Mouse (Mus musculus) spleen, postnatal 14 days (tissue): ENCODE measurements around the gene Pdcd6ip.
"Not testable (repeated sequence)": the region's sequence is repeated elsewhere in the genome, so short reads cannot be mapped to it uniquely, and the experiment has no call there.

ENCODE experiments used
- DNase-seq, 2 experiments: peaks; one replicate each; pipeline ENCODE4 v3.0.0; 2021 to 2022; ENCODE audit warnings: low spot score in 2 of 2

Gene Pdcd6ip

GRCm38 (mm10) chr9:113707481-113708360, at the start of gene Pdcd6ip:
TSS of gene Pdcd6ip (minus strand) at chr9:113708259.
- DNase-seq = peak; percentile 88 to 90

DNA sequence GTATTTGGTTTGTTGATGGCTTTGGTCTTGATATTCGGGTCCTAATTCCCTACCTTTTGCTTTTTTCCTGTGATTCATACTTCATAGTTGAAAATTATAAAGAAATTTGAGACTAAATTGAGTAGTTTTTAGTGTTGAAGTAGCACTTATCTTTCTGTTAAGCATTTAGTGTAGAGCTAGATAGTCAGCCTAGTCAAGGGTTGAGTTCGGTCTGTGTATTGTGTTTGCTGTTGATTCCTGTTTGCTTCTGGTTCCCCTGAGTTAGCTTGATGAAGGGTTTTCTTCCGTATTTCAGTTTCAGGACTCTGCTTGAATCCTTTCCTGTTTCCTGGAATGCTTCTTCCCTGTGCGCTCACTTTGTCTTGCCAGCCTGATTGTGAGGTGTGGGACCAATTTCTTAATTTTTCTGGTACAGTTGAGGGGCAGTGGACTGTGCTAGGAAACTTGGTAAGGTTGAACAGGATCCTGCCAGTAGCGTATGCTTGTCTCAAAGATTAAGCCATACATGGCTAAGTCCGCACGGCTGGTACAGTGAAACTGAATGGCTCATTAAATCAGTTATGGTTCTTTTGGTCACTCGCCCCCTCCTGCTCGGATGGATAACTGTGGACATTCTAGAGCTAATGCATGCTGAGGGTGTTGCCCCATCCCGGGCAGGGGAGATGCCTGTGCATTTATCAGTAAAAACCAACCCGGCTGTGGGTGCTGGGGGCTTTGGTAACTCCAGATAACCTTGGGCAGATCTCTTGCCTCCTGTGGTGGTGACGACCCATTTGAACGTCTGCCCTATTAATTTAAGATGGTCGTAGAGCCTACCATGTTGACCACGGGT, 48.0 kb upstream of the Pdcd6ip start:
- no peak for DNase-seq

DNA sequence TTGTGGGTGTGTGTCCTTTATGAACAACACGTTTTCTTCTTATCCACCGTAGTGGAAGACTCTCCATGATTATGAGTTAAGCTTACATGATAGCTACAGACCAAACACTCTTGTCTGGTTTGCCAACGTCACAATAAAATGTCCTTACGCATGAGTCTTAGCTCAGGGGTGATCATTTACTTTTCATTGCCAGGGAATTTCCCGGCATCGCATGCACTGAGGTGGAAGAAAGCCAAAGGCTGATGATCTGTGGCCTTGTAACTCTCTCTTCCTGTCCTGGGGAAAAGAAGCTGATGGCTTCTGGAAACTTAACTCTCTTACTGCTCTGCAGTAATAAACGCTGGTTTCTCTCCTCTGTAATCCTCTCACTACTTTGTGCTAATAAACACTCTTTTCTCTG, 41.3 kb upstream of the Pdcd6ip start:
- no peak for DNase-seq

- no peak for DNase-seq
Measured at GRCm38 (mm10) chr9:113743291-113743690, 35.2 kb upstream of the Pdcd6ip start.

DNA sequence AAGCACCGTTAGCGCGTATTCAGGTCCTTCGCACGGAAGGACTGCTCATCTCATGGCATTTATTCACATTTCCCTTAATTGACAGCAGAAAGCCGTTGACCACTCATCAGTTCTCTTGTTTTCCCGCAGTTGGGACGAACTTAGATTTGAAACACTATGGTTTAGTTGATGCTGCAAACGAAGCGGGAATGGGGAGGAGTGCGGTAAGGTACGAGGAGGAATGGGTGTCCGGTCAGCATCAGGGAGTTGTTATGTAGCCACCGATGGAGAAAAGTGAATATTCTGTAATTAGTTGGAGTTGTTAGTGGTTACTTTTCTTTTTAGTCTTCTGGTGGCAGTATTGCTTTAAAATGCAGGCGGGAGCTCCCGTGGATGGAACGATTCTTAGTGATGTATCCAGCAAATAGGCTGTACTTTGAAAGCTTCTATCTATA, 34.3 kb upstream of the Pdcd6ip start:
- no peak for DNase-seq

- DNase-seq = peak; percentile 27 to 43
Measured at GRCm38 (mm10) chr9:113741637-113742137, 33.6 kb upstream of the Pdcd6ip start.

DNA sequence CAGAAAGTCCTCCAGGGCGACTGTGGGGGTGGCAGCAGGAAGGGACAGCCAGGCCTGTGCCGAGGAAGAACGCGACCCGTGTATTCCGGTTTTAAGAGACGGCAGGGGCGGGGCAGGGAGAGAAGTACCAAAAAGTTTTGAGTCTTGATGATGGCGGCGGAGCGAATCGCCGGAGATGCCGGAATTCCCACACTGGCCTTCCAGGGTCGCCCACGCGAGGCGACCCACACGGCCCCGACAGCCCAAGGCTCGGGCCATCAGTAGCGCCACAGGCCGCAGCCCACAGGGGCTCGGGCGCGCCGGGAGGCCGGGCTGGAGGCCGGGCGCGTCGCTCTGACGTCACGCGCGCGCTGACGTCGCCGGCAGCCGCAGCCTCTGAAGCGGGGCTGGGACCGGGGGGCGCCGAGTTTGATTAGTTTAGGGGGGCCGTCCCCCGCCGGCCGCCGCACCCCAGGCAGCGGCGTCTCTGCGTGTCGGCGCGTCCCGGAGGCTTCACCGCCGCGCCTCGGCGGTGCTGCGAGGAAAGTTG, 33.1 kb upstream of the Pdcd6ip start, which contains the start of gene Clasp2:
Gene Clasp2, plus strand, starts transcription at position 366 of the 529 bp plus-strand sequence.
- DNase-seq = peak; percentile 51 to 65

GRCm38 (mm10) chr9:113738941-113739340, 30.9 kb upstream of the Pdcd6ip start:
- DNase-seq = no peak

- DNase-seq = no peak
Measured at GRCm38 (mm10) chr9:113738021-113738420, 30.0 kb upstream of the Pdcd6ip start.

DNA sequence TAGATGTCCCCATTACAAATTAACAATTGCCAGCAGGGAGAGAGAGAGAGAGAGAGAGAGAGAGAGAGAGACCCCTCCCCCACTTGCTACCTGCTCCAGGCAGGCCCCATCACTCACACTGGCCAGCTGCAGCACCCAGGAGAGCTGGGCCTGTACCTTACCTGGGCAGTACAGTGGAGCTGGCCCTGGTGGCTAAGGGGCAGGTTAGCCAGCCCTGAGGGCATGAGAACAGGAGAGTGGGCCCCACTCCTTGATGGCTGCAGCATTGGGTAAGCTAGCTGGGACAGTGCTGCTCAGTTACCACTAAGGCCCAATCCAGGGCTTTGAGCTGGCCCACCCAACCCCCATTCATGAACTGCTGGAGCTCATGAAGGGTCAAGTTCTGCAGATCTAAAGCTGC, 27.9 kb upstream of the Pdcd6ip start:
- no peak for DNase-seq

DNA sequence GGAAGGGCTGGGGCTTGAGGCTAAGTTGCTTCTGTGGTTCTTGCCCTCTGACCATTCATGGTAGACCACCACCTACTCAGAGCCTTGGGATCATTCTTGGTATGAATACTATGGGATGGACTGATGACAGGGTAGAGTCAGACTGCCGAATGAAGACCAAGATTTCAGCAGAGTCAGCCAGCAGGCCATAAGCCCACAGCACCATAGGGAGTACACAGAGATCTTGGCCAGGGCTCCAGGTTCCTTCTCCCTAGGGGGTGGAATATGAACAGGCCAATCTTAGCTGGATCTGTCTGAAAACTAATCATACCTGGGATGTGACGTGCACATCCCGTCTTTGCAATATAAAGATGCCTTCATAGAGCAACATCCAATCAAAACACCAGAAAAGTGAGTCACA, 23.5 kb upstream of the Pdcd6ip start:
- no peak for DNase-seq

- DNase-seq = no peak
Measured at GRCm38 (mm10) chr9:113726991-113727680, 19.1 kb upstream of the Pdcd6ip start.

- no peak for DNase-seq
Measured at GRCm38 (mm10) chr9:113726131-113726530, 18.1 kb upstream of the Pdcd6ip start.

GRCm38 (mm10) chr9:113725609-113726008, 17.6 kb upstream of the Pdcd6ip start:
- DNase-seq = not testable (repeated sequence)

GRCm38 (mm10) chr9:113724646-113725045, 16.6 kb upstream of the Pdcd6ip start:
- DNase-seq = no peak

DNA sequence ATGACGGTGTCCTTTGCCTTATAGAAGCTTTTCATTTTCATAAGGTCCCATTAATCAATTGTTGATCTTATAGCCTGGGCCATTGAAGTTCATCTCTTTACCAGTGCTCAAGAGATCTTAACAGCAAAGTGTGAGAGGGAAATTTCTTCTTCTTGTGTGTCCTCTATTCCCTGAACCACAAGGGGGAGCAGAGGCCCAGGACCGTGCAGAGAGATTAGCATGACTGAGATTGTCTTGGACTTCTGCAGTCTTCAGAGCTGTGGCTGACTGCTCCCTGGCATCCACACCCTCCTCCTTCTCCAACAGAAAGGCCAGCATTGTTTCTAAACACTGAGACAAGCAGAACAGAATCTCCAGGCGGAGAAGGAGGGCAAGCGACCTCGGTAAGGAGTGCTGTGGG, 11.0 kb upstream of the Pdcd6ip start:
- DNase-seq = no peak

GRCm38 (mm10) chr9:113710871-113711270, 2.8 kb upstream of the Pdcd6ip start:
- no peak for DNase-seq

DNA sequence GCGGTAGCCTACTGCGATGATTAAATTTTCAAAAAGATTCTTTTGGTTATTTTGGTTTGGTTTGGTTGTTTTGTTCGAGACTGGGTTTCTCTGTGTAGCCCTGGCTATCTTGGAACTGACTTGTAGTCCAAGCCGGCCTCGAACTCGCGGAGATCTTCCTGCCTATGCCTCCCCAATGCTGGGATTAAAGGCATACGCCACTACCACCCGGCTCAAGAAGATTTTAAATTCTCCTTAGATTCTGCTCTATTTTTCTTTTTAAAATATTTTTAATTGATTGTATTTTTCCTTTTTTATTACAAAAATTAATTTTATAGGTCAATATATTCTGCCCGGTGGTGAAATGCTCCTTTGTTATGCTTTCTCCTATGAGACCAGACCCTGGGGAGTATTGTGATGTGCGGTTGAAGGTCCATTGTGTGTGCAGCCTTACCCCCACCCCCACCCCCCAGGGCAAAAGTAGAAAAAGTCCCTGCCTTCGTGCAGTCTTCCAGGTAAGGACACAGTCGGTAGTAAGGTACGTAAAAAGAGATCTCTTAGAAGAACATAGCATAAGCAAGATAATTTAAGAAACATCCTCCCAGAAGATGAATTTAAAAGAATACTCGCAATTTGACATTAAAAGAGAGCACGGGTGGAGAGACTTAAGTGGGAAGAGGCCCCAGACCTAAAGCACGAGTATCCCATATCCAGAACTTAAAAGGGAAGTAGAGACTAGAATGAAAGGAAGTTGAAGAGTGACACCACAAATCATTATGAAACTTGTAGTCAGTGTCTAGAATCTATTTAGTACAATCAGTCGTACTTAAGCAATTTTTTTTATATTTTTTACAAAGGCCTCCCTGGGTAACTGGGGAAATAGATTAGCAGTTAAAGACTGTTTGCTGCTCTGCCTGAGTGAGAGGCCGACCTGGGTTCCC, 562 bp upstream of the Pdcd6ip start:
- no peak for DNase-seq

DNA sequence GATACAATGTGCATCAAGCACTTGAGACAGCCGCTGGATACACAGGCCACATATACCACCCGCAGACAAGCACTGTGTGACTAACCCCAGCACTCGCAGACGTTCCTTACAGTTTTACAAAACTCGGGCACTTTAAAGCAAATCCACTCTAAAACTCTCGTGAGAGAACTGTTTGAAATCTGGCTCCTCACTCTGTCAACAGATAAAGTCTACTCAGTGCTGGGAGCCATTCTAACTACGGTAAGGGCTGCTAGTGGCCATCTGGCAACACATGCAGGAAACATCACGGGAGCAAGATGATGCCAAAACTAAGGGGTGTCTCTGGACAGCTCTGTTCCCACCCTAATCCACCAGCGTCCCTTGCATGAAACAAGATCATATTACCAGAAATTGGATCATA, 1.2 kb downstream of the Pdcd6ip start:
- DNase-seq = no peak

- DNase-seq = no peak
Measured at GRCm38 (mm10) chr9:113706108-113706507, 2.0 kb downstream of the Pdcd6ip start.
